Mouse (Mus musculus): Measurements from ENCODE around the gene Cep41. TPM values are rescaled to one million over a fixed set of nuclear protein-coding genes. Genes with fewer than 3 reads are reported as not detected.

Cep41 gene
- polyA plus RNA-seq, 1 experiment = 6.6 TPM

- TF ChIP-seq POLR2A (IDR thresholded peaks at IDR 0.05; ENCODE audit: control insufficient read depth, extremely low read depth, insufficient read depth, low read length, poor library complexity) (no peak), CTCF (IDR thresholded peaks at IDR 0.05; ENCODE audit: borderline replicate concordance, control insufficient read depth, extremely low read depth, insufficient read depth, low read length, poor library complexity) (no peak)
- no peak for DNase-seq
- H3K27me3 ChIP-seq (ENCODE audit: control insufficient read depth, insufficient read depth, low read length) = no peaks in the 10 kb centered on the region
- no peaks in the 10 kb centered on the region for H3K4me1 ChIP-seq (replicated peaks; ENCODE audit: control insufficient read depth, insufficient read depth, low read length)
- no peak overlapping the region for H3K27ac ChIP-seq (ENCODE audit: control insufficient read depth, insufficient read depth, low read length)
- H3K4me3 ChIP-seq (ENCODE audit: control insufficient read depth, insufficient read depth, low read length) = no peak overlapping the region
- no peaks in the 10 kb centered on the region for H3K36me3 ChIP-seq (ENCODE audit: control insufficient read depth, insufficient read depth, low read length)
- WGBS = 96% methylated on average over 7 of the region's 7 CpGs
Measured at GRCm38 (mm10) chr6:30687198-30687597, 6.4 kb downstream of the Cep41 start.

- Histone ChIP-seq H3K27me3 (ENCODE audit: control insufficient read depth, insufficient read depth, low read length) (no peaks in the 10 kb centered on the region), H3K27ac (ENCODE audit: control insufficient read depth, insufficient read depth, low read length) (no peak overlapping the region), H3K4me3 (ENCODE audit: control insufficient read depth, insufficient read depth, low read length) (no peak overlapping the region), H3K4me1 (replicated peaks; ENCODE audit: control insufficient read depth, insufficient read depth, low read length) (no peaks in the 10 kb centered on the region), H3K36me3 (ENCODE audit: control insufficient read depth, insufficient read depth, low read length) (no peaks in the 10 kb centered on the region)
- TF ChIP-seq CTCF (IDR thresholded peaks at IDR 0.05; ENCODE audit: borderline replicate concordance, control insufficient read depth, extremely low read depth, insufficient read depth, low read length, poor library complexity) (no peak), POLR2A (IDR thresholded peaks at IDR 0.05; ENCODE audit: control insufficient read depth, extremely low read depth, insufficient read depth, low read length, poor library complexity) (no peak)
- 95% methylated on average over 1 of the region's 1 CpGs for WGBS
- DNase-seq = no peak
Measured at GRCm38 (mm10) chr6:30684570-30684969, 9.0 kb downstream of the Cep41 start.

- 90% methylated on average over 13 of the region's 13 CpGs for WGBS
- Histone ChIP-seq H3K4me3 (ENCODE audit: control insufficient read depth, insufficient read depth, low read length) (no peak overlapping the region), H3K27me3 (ENCODE audit: control insufficient read depth, insufficient read depth, low read length) (no peaks in the 10 kb centered on the region), H3K27ac (ENCODE audit: control insufficient read depth, insufficient read depth, low read length) (no peak overlapping the region), H3K36me3 (ENCODE audit: control insufficient read depth, insufficient read depth, low read length) (no peaks in the 10 kb centered on the region), H3K4me1 (replicated peaks; ENCODE audit: control insufficient read depth, insufficient read depth, low read length) (no peaks in the 10 kb centered on the region)
- no peak for DNase-seq
- TF ChIP-seq CTCF (IDR thresholded peaks at IDR 0.05; ENCODE audit: borderline replicate concordance, control insufficient read depth, extremely low read depth, insufficient read depth, low read length, poor library complexity) (no peak), POLR2A (IDR thresholded peaks at IDR 0.05; ENCODE audit: control insufficient read depth, extremely low read depth, insufficient read depth, low read length, poor library complexity) (no peak)
Measured at GRCm38 (mm10) chr6:30681935-30682900, 11.3 kb downstream of the Cep41 start.

GRCm38 (mm10) chr6:30680442-30680841, 13.1 kb downstream of the Cep41 start:
- DNase-seq = no peak
- 91% methylated on average over 7 of the region's 7 CpGs for WGBS
- H3K4me3 ChIP-seq (ENCODE audit: control insufficient read depth, insufficient read depth, low read length) = no peak overlapping the region
- H3K27ac ChIP-seq (ENCODE audit: control insufficient read depth, insufficient read depth, low read length) = no peak overlapping the region
- no peaks in the 10 kb centered on the region for H3K27me3 ChIP-seq (ENCODE audit: control insufficient read depth, insufficient read depth, low read length)
- TF ChIP-seq CTCF (IDR thresholded peaks at IDR 0.05; ENCODE audit: borderline replicate concordance, control insufficient read depth, extremely low read depth, insufficient read depth, low read length, poor library complexity) (no peak), POLR2A (IDR thresholded peaks at IDR 0.05; ENCODE audit: control insufficient read depth, extremely low read depth, insufficient read depth, low read length, poor library complexity) (no peak)
- H3K4me1 ChIP-seq (replicated peaks; ENCODE audit: control insufficient read depth, insufficient read depth, low read length) = no peaks in the 10 kb centered on the region; the same call in 1 of the 2 replicates
- H3K36me3 ChIP-seq (ENCODE audit: control insufficient read depth, insufficient read depth, low read length) = no peaks in the 10 kb centered on the region

GRCm38 (mm10) chr6:30679567-30679966, 14.0 kb downstream of the Cep41 start:
- no peak overlapping the region for H3K4me3 ChIP-seq (ENCODE audit: control insufficient read depth, insufficient read depth, low read length)
- H3K4me1 ChIP-seq (replicated peaks; ENCODE audit: control insufficient read depth, insufficient read depth, low read length) = no peaks in the 10 kb centered on the region; the same call in 1 of the 2 replicates
- DNase-seq = no peak
- WGBS = 92% methylated on average over 5 of the region's 5 CpGs
- H3K27ac ChIP-seq (ENCODE audit: control insufficient read depth, insufficient read depth, low read length) = no peak overlapping the region
- no peaks in the 10 kb centered on the region for H3K27me3 ChIP-seq (ENCODE audit: control insufficient read depth, insufficient read depth, low read length)
- H3K36me3 ChIP-seq (ENCODE audit: control insufficient read depth, insufficient read depth, low read length) = no peaks in the 10 kb centered on the region
- TF ChIP-seq POLR2A (IDR thresholded peaks at IDR 0.05; ENCODE audit: control insufficient read depth, extremely low read depth, insufficient read depth, low read length, poor library complexity) (no peak), CTCF (IDR thresholded peaks at IDR 0.05; ENCODE audit: borderline replicate concordance, control insufficient read depth, extremely low read depth, insufficient read depth, low read length, poor library complexity) (no peak)

GRCm38 (mm10) chr6:30678482-30678881, 15.1 kb downstream of the Cep41 start:
- Histone ChIP-seq H3K4me3 (ENCODE audit: control insufficient read depth, insufficient read depth, low read length) (no peak overlapping the region), H3K36me3 (ENCODE audit: control insufficient read depth, insufficient read depth, low read length) (no peaks in the 10 kb centered on the region), H3K27ac (ENCODE audit: control insufficient read depth, insufficient read depth, low read length) (no peak overlapping the region), H3K27me3 (ENCODE audit: control insufficient read depth, insufficient read depth, low read length) (no peaks in the 10 kb centered on the region), H3K4me1 (replicated peaks; ENCODE audit: control insufficient read depth, insufficient read depth, low read length) (no peaks in the 10 kb centered on the region; the same call in 1 of the 2 replicates)
- DNase-seq = no peak
- 98% methylated on average over 6 of the region's 6 CpGs for WGBS
- TF ChIP-seq CTCF (IDR thresholded peaks at IDR 0.05; ENCODE audit: borderline replicate concordance, control insufficient read depth, extremely low read depth, insufficient read depth, low read length, poor library complexity) (no peak), POLR2A (IDR thresholded peaks at IDR 0.05; ENCODE audit: control insufficient read depth, extremely low read depth, insufficient read depth, low read length, poor library complexity) (no peak)
